Mouse (Mus musculus) liver, adult 2 months (tissue): ENCODE measurements around the gene Nppb. TPM values are rescaled to one million over a fixed set of nuclear protein-coding genes. Genes with fewer than 3 reads are reported as not detected.

Experiments used
- DNase-seq: peaks from one replicate; pipeline ENCODE4 v3.0.0-alpha.2; 2011; ENCODE audit warnings: low read depth, low spot score; ENCODE audit errors: extremely low read depth
- H3K27ac ChIP-seq: fragments of 200-500 bp; replicated peaks from 2 replicates; pipeline ENCODE4 v1.5.1; 2012; ENCODE audit warnings: low read depth, mild to moderate bottlenecking, control low read depth, inconsistent platforms, low read length; ENCODE audit not compliant: insufficient read depth
- H3K27me3 ChIP-seq: fragments of 200-500 bp; 2 replicates; pipeline ENCODE4 v1.6.1; 2012; ENCODE audit warnings: mild to moderate bottlenecking, moderate library complexity, low read length, inconsistent platforms; ENCODE audit not compliant: control insufficient read depth, insufficient read depth
- H3K36me3 ChIP-seq: fragments of 200-500 bp; 2 replicates; pipeline ENCODE4 v1.6.1; 2012; ENCODE audit warnings: low read length, inconsistent platforms; ENCODE audit not compliant: control insufficient read depth, insufficient read depth
- H3K4me1 ChIP-seq: fragments of 200-500 bp; 2 replicates; pipeline ENCODE4 v1.6.1; 2011; ENCODE audit warnings: low read length; ENCODE audit not compliant: control insufficient read depth, insufficient read depth
- H3K4me3 ChIP-seq: fragments of 200-500 bp; 2 replicates; pipeline ENCODE4 v1.5.1; 2011; ENCODE audit warnings: low read depth, mild to moderate bottlenecking, control low read depth, low read length, moderate library complexity; ENCODE audit not compliant: insufficient read depth
- H3K79me2 ChIP-seq: fragments of 200-500 bp; 2 replicates; pipeline ENCODE4 v1.6.1; 2012; ENCODE audit warnings: inconsistent platforms, mild to moderate bottlenecking, low read length, moderate library complexity; ENCODE audit not compliant: control insufficient read depth, insufficient read depth
- H3K9ac ChIP-seq: fragments of 200-500 bp; 2 replicates; pipeline ENCODE4 v1.6.1; 2012; ENCODE audit warnings: low read depth, mild to moderate bottlenecking, control low read depth, inconsistent platforms, low read length
- CTCF ChIP-seq: fragments of 200-500 bp; IDR thresholded peaks from 2 replicates; pipeline ENCODE4 v1.5.1; 2011; ENCODE audit warnings: low read depth, low read length, control low read depth
- POLR2A ChIP-seq: fragments of 200-500 bp; IDR thresholded peaks from 2 replicates; pipeline ENCODE4 v1.6.1; 2011; ENCODE audit warnings: low read length, control low read depth; ENCODE audit not compliant: insufficient read depth; ENCODE audit errors: extremely low read depth
- WGBS: fragments of 180-500 bp; shearing (Covaris S2); methylation state at CpG from one replicate; pipeline ENCODE4 v1.1.7; 2018; 5-methylcytosine and 5-hydroxymethylcytosine counted together
- polyA plus RNA-seq: library from polyadenylated mRNA; depleted of rRNA; stranded (reverse); fragments of >200 nt; gene quantifications from 2 replicates; pipeline ENCODE4 v1.2.3, GENCODE M21; 2012; rRNA removed
- total RNA-seq: library from RNA; depleted of rRNA; stranded (reverse); fragments of >200 nt; gene quantifications from 2 replicates; pipeline ENCODE4 v1.2.3, GENCODE M21; 2014; rRNA removed

Gene Nppb
- total and polyA plus RNA-seq, 2 experiments: not detected

DNA sequence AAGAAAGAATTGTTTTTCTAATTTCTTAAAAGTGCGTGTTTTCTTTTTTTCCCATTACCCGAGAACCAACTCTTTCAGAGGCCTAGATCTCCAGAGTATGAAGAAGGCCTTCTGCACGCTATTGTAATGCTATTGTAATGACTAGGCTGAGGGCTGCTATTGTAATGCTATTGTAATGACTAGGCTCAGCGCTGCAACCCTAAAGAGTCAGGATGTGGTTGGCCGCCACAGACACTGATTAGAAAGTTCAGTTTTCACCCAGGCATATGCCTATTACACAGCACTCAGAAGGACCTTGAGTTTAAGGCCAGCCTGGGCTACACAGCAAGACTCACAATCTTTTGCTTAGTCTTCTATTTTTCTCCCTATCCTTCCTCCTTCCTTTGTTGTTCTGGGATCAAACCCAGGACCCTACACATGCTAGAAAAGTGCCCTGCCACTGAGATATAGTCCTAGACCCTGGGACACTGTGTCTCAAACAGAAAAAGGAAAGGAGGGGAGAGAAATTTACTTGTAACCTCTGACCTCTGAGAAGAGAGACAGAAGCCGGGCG lies 48.3 kb downstream of the Nppb start:
- TF ChIP-seq CTCF (no peak), POLR2A (no peak)
- H3K27ac ChIP-seq: no peak overlapping the region
- 93% methylated on average over 7 of the region's 7 CpGs for WGBS
- no peaks in the 10 kb centered on the region for H3K79me2 ChIP-seq
- 0 out of 2 replicates have a peak, but pooled peaks cover 2% of the 10 kb centered on the region for H3K4me1 ChIP-seq
- DNase-seq: no peak
- H3K4me3 ChIP-seq: no peak overlapping the region
- H3K36me3 ChIP-seq: peaks cover 6% of the 10 kb centered on the region
- no peak overlapping the region for H3K9ac ChIP-seq
- H3K27me3 ChIP-seq: no peaks in the 10 kb centered on the region

DNA sequence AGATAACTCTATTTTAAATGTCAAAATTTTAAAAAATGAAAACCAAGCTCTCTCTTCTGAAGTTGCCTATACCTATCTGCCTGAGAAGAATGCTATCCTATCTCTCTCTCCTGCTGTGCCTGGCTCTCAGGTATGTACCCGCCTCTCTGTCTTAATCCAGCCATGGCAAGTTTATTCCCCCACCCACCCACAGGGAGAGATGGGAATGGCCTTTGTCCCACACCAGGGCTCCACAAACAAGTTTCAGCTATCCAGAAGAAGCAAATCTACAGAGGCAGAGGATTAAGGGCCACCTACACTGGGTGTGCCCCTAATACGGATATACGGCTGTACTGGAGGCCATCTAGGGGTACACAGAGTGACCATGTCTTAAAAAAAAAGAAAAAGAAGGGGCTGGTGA lies 49.9 kb downstream of the Nppb start:
- TF ChIP-seq CTCF (no peak), POLR2A (no peak)
- Histone ChIP-seq H3K27me3 (no peaks in the 10 kb centered on the region), H3K9ac (no peak overlapping the region), H3K4me3 (no peak overlapping the region), H3K27ac (no peak overlapping the region), H3K79me2 (no peaks in the 10 kb centered on the region), H3K4me1 (peaks cover 13% of the 10 kb centered on the region), H3K36me3 (no peaks in the 10 kb centered on the region)
- whole genome bisulfite sequencing: 95% methylated on average over 3 of the region's 3 CpGs
- no peak for DNase-seq

Other genes with a start within 250 kb of the Nppb start
- 1.6 and 2.6 TPM in 2 replicates for gene Zfp984, start 176.0 kb upstream of the Nppb start, total RNA-seq
- 0.05 and 0.20 TPM in 2 replicates for gene Zfp984, start 176.0 kb upstream of the Nppb start, polyA plus RNA-seq
- gene Zfp933, start 137.4 kb upstream of the Nppb start, total RNA-seq: 3.8 and 4.9 TPM in 2 replicates
- 0.56 and 0.61 TPM in 2 replicates for gene Zfp933, start 137.4 kb upstream of the Nppb start, polyA plus RNA-seq
- gene Miip, start 117.0 kb upstream of the Nppb start, total RNA-seq: 11.4 and 12.1 TPM in 2 replicates
- 28.4 and 44.3 TPM in 2 replicates for gene Miip, start 117.0 kb upstream of the Nppb start, polyA plus RNA-seq
- 3.0 and 3.5 TPM in 2 replicates for gene Fv1, start 116.8 kb upstream of the Nppb start, total RNA-seq
- 0.57 and 0.61 TPM in 2 replicates for gene Fv1, start 116.8 kb upstream of the Nppb start, polyA plus RNA-seq
- 36.6 and 37.7 TPM in 2 replicates for gene Mfn2, start 81.1 kb upstream of the Nppb start, total RNA-seq
- gene Mfn2, start 81.1 kb upstream of the Nppb start, polyA plus RNA-seq: 49.4 and 50.3 TPM in 2 replicates
- 24.5 and 27.3 TPM in 2 replicates for gene Plod1, start 49.0 kb upstream of the Nppb start, total RNA-seq
- gene Plod1, start 49.0 kb upstream of the Nppb start, polyA plus RNA-seq: 32.9 and 38.3 TPM in 2 replicates
- gene 2510039O18Rik, start 44.9 kb upstream of the Nppb start, total RNA-seq: 13.5 and 16.8 TPM in 2 replicates
- gene 2510039O18Rik, start 44.9 kb upstream of the Nppb start, polyA plus RNA-seq: 36.6 and 40.1 TPM in 2 replicates
- gene Nppa, start 14.9 kb downstream of the Nppb start, total RNA-seq: not detected in 2 replicates
- not detected in 2 replicates for gene Nppa, start 14.9 kb downstream of the Nppb start, polyA plus RNA-seq
- 1.8 and 2.8 TPM in 2 replicates for gene Clcn6, start 53.0 kb downstream of the Nppb start, total RNA-seq
- 2.0 and 5.3 TPM in 2 replicates for gene Clcn6, start 53.0 kb downstream of the Nppb start, polyA plus RNA-seq
- 4.1 and 6.2 TPM in 2 replicates for gene Mthfr, start 53.3 kb downstream of the Nppb start, total RNA-seq
- 11.8 and 12.9 TPM in 2 replicates for gene Mthfr, start 53.3 kb downstream of the Nppb start, polyA plus RNA-seq
- gene Agtrap, start 102.2 kb downstream of the Nppb start, total RNA-seq: 2.1 and 2.4 TPM in 2 replicates
- gene Agtrap, start 102.2 kb downstream of the Nppb start, polyA plus RNA-seq: 3.7 TPM in 2 replicates
- 8.1 and 8.9 TPM in 2 replicates for gene Mad2l2, start 144.6 kb downstream of the Nppb start, total RNA-seq
- gene Mad2l2, start 144.6 kb downstream of the Nppb start, polyA plus RNA-seq: 49.6 and 58.5 TPM in 2 replicates
- gene Draxin, start 144.9 kb downstream of the Nppb start, total RNA-seq: not detected in 2 replicates
- not detected in 2 replicates for gene Draxin, start 144.9 kb downstream of the Nppb start, polyA plus RNA-seq
- gene Fbxo6, start 166.4 kb downstream of the Nppb start, total RNA-seq: 35.0 and 38.7 TPM in 2 replicates
- 91.9 and 97.2 TPM in 2 replicates for gene Fbxo6, start 166.4 kb downstream of the Nppb start, polyA plus RNA-seq
- 1.9 and 2.7 TPM in 2 replicates for gene Fbxo44, start 174.7 kb downstream of the Nppb start, total RNA-seq
- gene Fbxo44, start 174.7 kb downstream of the Nppb start, polyA plus RNA-seq: 2.2 and 3.4 TPM in 2 replicates
- 0.18 TPM in 1 of 2 replicates, not detected in the other for gene Fbxo2, start 174.8 kb downstream of the Nppb start, total RNA-seq
- 0.14 and 0.23 TPM in 2 replicates for gene Fbxo2, start 174.8 kb downstream of the Nppb start, polyA plus RNA-seq